Mouse (Mus musculus) cerebellum, adult (tissue): ENCODE measurements around the gene Etl4.
"Not testable (repeated sequence)": the region's sequence is repeated elsewhere in the genome, so short reads cannot be mapped to it uniquely, and the experiment has no call there.

ENCODE experiments used
- ATAC-seq: cut with Nextera tagmentation; 2 replicates; pipeline ENCODE4 v1.9.2; 2017; ENCODE audit warnings: mild to moderate bottlenecking, moderate library complexity, mixed read lengths; ENCODE audit not compliant: insufficient number of reproducible peaks, low FRiP score, low TSS enrichment

Gene Etl4

GRCm38 (mm10) chr2:20145368-20145767 lies 235.8 kb downstream of the Etl4 start:
- peak; percentile 31; the same call in 1 of the 2 replicates for ATAC-seq

DNA sequence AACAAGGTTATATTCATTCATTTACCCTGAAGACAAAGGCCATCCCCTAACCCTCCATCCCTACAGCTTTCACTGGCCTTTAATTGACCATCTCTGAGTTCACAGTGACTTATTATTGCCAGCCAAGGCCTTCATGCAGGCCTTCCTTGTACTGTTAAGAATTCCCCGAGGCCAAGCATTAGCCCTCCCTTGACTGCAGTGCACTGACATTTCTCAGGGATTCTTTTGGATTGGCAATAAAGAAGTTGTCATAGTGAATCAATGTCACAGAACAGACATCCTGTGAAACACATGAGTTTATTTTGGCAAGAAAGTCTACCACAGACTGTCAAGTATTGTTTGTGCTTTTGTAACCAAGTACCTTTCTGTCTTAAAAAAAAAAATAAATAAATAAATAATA lies 257.5 kb downstream of the Etl4 start:
- ATAC-seq = no peak

- no peak for ATAC-seq
These were observed 258.0 kb downstream of the Etl4 start for GRCm38 (mm10) chr2:20167566-20167965.

DNA sequence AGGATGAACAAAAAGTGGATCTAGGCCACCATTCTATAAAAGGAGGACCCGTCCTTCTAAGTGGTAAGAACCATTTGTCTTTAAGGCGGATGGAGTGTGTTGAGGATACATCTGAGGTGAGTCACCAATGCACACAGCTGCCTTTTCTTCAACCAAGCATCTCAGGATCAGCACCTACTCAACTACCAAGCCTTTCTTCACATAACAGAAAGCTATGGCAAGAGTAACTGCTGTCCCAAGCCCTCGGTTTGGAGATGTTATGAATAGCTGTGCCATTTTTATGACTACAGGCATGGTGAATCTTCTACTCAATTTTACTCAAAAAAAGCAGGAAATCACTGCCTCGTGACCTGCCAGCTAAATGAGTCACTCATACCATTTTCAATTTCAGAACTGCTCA lies 258.6 kb downstream of the Etl4 start:
- no peak for ATAC-seq

- not testable (repeated sequence) for ATAC-seq
These were observed 267.0 kb downstream of the Etl4 start for GRCm38 (mm10) chr2:20176456-20177184.

- ATAC-seq = not testable (repeated sequence)
These were observed 267.7 kb downstream of the Etl4 start for GRCm38 (mm10) chr2:20177236-20177635.

DNA sequence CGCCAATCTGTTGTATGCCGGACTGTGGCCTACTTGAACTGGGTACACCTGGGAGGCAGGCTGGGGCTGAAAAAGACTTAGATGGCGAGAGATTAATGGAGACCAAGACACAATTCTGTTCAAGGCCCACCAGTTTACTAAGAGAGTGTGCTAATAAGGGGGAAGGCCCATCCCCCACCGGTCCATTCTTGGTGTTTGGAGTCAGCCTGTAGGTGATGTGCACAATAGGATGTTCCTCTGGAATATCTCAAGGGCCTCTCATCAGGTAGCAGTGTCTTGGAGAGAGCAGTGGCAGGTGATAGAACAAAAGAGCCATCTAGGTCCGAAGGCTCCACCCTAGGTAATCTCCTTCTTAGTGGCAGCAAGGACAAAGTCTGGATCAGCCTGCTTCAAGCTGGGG lies 271.0 kb downstream of the Etl4 start:
- ATAC-seq = not testable (repeated sequence)

DNA sequence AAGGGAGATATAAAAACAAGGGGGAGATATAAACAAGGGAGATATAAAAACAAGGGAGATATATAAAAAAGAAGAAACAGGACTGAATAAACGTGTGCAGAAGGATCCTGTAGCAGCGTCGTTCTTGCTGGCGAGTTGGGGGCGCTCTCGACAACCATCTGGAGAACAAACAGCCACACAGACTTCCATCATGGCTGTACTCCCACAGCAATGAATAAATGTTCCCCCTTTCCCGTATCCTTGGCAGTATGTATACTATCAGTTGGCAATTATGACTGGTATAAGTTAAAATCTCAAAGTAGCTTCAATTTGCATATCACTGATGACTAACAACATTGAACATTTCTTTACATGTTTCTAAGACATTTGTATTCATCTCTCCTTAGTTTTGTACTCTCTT lies 277.6 kb downstream of the Etl4 start:
- not testable (repeated sequence) for ATAC-seq

GRCm38 (mm10) chr2:20203011-20203410 lies 293.4 kb downstream of the Etl4 start:
- no peak for ATAC-seq

DNA sequence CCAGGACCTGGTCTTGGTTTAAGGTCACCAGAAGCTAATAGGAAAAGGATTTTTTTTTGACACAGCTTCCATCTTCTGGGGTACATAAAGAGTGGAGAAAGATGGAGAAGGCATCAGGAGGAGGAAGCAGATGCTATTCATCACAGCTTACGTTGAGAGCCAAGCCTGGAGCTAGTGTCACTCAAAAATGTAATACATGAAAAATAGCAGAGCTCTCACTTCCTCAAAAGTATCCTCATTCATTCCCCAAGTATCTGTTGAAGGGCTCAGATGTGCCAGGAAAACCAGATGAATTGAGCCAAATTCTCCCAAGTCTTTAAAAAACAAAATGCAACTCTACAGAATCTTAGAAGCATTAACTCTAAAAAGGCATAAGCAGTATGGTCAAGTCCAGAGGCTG lies 297.1 kb downstream of the Etl4 start:
- ATAC-seq = no peak

GRCm38 (mm10) chr2:20208683-20209194 lies 299.2 kb downstream of the Etl4 start:
- ATAC-seq = peak; percentile 59; the same call in 1 of the 2 replicates

DNA sequence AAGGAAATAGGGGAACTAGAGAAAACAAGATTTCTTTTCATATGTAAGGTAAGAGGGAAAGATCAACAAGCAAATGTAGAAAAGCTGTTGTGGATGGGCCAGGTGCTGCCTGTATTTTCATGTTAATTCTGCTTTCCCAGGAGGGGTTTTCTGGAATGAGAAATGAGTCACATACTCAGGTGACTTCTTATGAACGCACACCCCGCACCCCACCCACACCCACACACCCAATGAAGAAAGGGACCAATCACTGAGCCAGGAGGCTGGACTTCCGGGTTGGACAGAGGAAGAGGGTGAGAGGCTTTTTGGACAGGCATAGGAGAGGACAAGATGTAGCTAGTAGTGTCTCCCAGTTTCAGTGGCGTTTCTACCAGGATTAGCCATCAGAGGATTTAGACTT lies 299.8 kb downstream of the Etl4 start:
- no peak for ATAC-seq

- no peak for ATAC-seq
These were observed 306.7 kb downstream of the Etl4 start for GRCm38 (mm10) chr2:20216275-20216674.

- ATAC-seq = no peak
These were observed 307.3 kb downstream of the Etl4 start for GRCm38 (mm10) chr2:20216686-20217437.

- ATAC-seq = no peak
These were observed 321.8 kb downstream of the Etl4 start for GRCm38 (mm10) chr2:20231371-20231770.

DNA sequence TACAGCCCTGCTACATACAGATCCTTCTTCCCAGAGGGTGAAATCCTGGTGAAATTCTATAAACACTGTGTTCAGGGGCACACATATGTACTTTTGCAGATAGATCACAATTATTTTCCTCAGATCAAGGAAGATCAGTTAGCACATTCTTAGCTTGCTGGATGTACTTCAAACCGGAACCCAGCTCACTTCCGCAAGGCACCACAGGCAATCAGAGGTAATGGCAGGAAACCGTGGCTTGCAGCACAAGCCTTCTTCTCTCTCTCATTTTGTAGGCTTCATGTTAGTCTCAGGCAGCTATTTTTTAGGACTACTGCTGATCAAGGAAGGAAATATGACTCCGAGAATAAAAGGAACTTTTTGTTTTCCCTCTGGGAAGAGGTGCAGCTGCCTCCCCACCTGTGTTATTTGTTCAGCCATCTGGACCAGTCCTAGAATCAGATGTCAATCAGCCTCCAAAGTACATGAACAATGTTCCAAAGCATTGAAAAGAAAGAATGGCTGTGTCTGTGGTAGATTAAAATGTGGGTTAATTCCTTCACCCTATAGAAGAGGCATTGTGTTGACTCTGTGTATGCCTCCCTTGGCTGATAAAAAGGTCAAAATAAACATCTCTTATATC lies 338.6 kb downstream of the Etl4 start:
- ATAC-seq = no peak

DNA sequence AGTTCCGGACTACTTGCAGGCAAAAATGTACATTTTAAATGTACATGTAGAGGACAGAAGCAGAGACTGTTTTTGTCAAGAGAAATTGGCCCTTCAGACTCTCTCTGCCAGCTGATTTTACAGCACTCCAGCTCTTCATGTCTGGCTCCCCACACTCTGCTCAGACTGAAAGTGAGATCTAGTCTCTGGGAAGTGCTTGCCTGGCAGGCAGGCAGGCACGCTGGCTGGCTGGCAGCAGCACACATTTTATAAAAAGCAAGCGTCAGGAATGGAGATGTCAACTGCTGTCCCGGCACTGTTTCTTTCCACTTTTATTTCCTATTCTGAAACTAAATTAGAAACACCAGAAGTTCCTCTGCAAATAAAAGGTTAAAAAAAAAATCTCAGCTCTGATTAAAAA lies 339.8 kb downstream of the Etl4 start:
- ATAC-seq = 0 out of 2 replicates have a peak, but pooled peaks have one; percentile 31

- ATAC-seq = no peak
These were observed 366.5 kb downstream of the Etl4 start for GRCm38 (mm10) chr2:20276124-20276523.

GRCm38 (mm10) chr2:20281903-20282302 lies 372.3 kb downstream of the Etl4 start:
- no peak for ATAC-seq

GRCm38 (mm10) chr2:20284425-20284824 lies 374.8 kb downstream of the Etl4 start:
- no peak for ATAC-seq
